Mouse (Mus musculus): Measurements from ENCODE around the gene 1700023F06Rik. TPM values are rescaled to one million over a fixed set of nuclear protein-coding genes. Genes with fewer than 3 reads are reported as not detected.

The 1700023F06Rik gene
- polyA plus RNA-seq, 1 experiment from 2014 or later: 0.57 TPM

DNA sequence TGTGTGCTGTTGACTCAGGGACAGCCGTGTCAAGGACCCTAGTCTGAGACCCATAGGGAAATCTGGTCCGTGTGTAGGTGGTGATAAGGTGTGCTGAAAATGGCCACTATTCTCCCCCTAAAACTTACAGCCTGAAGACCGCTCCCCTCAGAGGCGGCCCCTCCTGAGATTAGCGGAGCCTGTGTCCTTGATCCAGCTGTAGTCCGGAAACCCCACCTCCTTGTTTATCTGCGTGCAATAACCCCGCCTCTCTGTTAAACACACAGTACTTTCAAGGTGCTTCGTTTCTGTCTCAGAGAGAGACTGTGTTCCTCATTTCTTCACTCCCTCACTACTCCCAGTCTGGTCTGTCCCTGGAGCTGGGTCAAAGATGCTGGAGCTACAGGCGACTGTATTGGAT, 44.0 kb downstream of the 1700023F06Rik start:
- WGBS: 18% methylated on average over 10 of the region's 10 CpGs
- H3K4me2 ChIP-seq (ENCODE audit: low read depth, low read length): no peak overlapping the region
- no peak for ATAC-seq

DNA sequence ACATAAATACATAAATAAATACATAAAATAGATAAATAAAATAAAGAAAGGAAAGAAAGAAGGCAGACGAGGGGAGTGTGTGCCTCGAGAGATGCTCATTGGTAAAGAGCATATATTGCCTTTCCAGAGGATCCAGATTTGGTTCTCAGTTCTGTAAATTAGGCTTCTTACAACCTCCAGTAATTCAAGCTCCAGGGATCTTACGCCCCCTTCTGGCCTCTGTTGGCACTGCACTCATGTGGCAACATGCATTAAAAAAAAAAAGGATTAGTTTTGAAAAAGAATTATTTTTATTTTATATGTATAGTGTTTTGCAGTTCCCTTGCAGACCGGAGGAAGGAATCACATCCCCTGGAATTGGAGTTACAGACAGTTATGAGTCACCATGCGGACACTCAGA, 46.2 kb downstream of the 1700023F06Rik start:
- H3K4me2 ChIP-seq (ENCODE audit: low read depth, low read length): no peak overlapping the region
- H3K27ac ChIP-seq (ENCODE audit: low read length): no peak overlapping the region
- H3K4me1 ChIP-seq (ENCODE audit: control insufficient read depth, insufficient read depth, low read length): peaks cover 9% of the 10 kb centered on the region
- no peak overlapping the region for H3K9ac ChIP-seq (ENCODE audit: low read depth, low read length)
- no peak for ATAC-seq
- WGBS: 89% methylated on average over 5 of the region's 5 CpGs
- H3K4me3 ChIP-seq (ENCODE audit: low read length): no peak overlapping the region
- no peaks in the 10 kb centered on the region for H3K36me3 ChIP-seq (ENCODE audit: control insufficient read depth, insufficient read depth, low read length)
- no peaks in the 10 kb centered on the region for H3K27me3 ChIP-seq (replicated peaks; ENCODE audit: control insufficient read depth, insufficient read depth, low read length)
- no peaks in the 10 kb centered on the region for H3K9me3 ChIP-seq (ENCODE audit: control insufficient read depth, low read length)

More for the DNA sequence above, 44.0 kb downstream of the 1700023F06Rik start:
- Histone ChIP-seq H3K9me3 (ENCODE audit: control insufficient read depth, low read length) (no peaks in the 10 kb centered on the region), H3K4me3 (ENCODE audit: low read length) (no peak overlapping the region), H3K4me1 (ENCODE audit: control insufficient read depth, insufficient read depth, low read length) (peaks cover 7% of the 10 kb centered on the region; the same call in 1 of the 2 replicates), H3K9ac (ENCODE audit: low read depth, low read length) (no peak overlapping the region), H3K27me3 (replicated peaks; ENCODE audit: control insufficient read depth, insufficient read depth, low read length) (no peaks in the 10 kb centered on the region), H3K27ac (ENCODE audit: low read length) (no peak overlapping the region), H3K36me3 (ENCODE audit: control insufficient read depth, insufficient read depth, low read length) (no peaks in the 10 kb centered on the region)

DNA sequence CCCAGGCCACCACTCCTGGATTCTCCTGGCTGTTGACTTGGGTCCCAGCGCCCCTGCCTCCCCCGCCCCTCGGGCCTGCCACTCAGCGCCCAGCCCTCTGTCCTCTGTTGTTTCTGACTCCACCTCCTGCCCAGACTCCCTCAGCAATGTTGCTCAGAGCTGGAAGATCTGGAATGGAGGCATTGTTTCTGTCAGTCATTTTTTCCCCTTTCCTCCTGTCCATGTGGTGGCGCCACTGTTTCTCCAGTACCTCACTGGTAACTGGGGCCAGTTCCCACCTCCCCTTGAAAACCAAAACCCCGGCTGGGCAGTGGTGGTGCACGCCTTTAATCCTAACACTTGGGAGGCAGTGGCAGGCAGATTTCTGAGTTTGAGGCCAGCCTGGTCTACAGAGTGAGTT, 46.9 kb downstream of the 1700023F06Rik start:
- no peak overlapping the region for H3K4me2 ChIP-seq (ENCODE audit: low read depth, low read length)
- H3K4me1 ChIP-seq (ENCODE audit: control insufficient read depth, insufficient read depth, low read length): peaks cover 9% of the 10 kb centered on the region
- no peak overlapping the region for H3K9ac ChIP-seq (ENCODE audit: low read depth, low read length)
- no peaks in the 10 kb centered on the region for H3K9me3 ChIP-seq (ENCODE audit: control insufficient read depth, low read length)
- ATAC-seq: no peak
- no peaks in the 10 kb centered on the region for H3K27me3 ChIP-seq (replicated peaks; ENCODE audit: control insufficient read depth, insufficient read depth, low read length)
- no peak overlapping the region for H3K4me3 ChIP-seq (ENCODE audit: low read length)
- WGBS: 79% methylated on average over 7 of the region's 7 CpGs
- H3K27ac ChIP-seq (ENCODE audit: low read length): no peak overlapping the region
- H3K36me3 ChIP-seq (ENCODE audit: control insufficient read depth, insufficient read depth, low read length): no peaks in the 10 kb centered on the region

DNA sequence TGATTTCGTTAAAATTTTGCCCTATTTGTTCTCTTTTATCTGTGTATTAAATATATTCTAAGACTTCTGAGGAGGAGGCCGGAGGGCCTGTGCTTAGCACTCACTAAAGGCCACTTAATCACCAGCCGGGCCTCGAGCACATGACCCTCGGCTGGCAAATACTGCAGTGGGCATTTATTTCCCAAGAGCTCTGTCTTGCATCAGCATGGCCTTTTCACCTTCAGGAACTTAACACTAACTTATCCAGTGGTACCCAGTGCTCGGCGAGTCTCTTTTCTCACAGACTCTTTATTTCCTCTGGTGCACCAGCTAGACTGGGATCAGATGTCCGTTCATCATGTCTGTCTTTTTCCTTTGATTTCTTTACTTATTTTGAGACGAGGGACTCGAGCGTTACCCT, 47.6 kb downstream of the 1700023F06Rik start:
- no peaks in the 10 kb centered on the region for H3K36me3 ChIP-seq (ENCODE audit: control insufficient read depth, insufficient read depth, low read length)
- H3K9ac ChIP-seq (ENCODE audit: low read depth, low read length): no peak overlapping the region
- H3K4me2 ChIP-seq (ENCODE audit: low read depth, low read length): no peak overlapping the region
- H3K4me1 ChIP-seq (ENCODE audit: control insufficient read depth, insufficient read depth, low read length): peaks cover 9% of the 10 kb centered on the region
- H3K27me3 ChIP-seq (replicated peaks; ENCODE audit: control insufficient read depth, insufficient read depth, low read length): no peaks in the 10 kb centered on the region
- no peak overlapping the region for H3K4me3 ChIP-seq (ENCODE audit: low read length)
- H3K27ac ChIP-seq (ENCODE audit: low read length): no peak overlapping the region
- ATAC-seq: no peak
- WGBS: 84% methylated on average over 11 of the region's 11 CpGs
- H3K9me3 ChIP-seq (ENCODE audit: control insufficient read depth, low read length): no peaks in the 10 kb centered on the region

DNA sequence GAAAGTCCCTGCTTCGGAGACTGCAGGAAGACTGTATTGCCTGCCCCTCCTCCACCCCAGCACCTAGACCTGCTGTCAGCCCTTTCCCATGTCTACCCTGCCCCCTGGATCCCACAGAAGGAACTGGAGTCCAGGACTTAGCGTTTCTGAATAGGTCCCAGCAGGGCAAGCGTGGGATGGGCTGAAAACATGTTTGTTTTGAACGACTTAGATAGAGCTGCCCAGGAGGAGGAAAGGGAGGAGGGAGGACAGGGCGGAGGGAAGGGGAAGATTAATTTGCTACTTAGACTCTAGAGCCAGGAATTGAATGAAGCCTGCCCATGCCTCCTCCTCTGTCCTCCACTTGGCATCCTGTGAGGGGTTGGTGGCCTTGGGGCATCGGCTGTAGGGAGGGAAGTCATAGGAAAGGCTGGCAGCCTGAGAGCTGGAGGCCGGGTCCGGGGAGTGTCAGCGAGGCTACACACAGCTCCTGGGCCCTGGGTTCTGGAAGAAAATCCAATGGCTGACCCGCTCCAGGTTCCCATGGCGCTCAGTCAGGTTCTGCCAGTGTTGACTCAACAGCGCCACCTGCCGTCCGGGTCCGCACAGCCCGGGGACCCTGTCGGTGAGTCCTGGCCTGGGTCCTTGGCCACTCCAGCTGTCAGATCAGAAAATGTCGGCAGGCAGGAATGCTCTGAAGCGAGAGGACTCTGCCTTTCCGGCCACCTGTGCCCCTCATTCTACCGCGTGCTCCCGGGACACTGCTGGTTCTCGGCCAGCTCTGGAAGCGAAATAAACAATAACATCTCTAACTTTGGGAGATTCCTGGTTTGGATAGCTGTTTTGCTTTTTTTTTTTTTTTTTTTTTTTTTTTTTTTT, 49.5 kb downstream of the 1700023F06Rik start:
- peak overlapping the region; percentile 74 for H3K4me2 ChIP-seq (ENCODE audit: low read depth, low read length)
- H3K27me3 ChIP-seq (replicated peaks; ENCODE audit: control insufficient read depth, insufficient read depth, low read length): no peaks in the 10 kb centered on the region
- peak; percentile 97 for ATAC-seq
- peak overlapping the region; percentile 38; the same call in 1 of the 2 replicates for H3K9ac ChIP-seq (ENCODE audit: low read depth, low read length)
- no peaks in the 10 kb centered on the region for H3K36me3 ChIP-seq (ENCODE audit: control insufficient read depth, insufficient read depth, low read length)
- H3K4me1 ChIP-seq (ENCODE audit: control insufficient read depth, insufficient read depth, low read length): peaks cover 5% of the 10 kb centered on the region
- 2% methylated on average over 25 of the region's 25 CpGs for WGBS
- no peaks in the 10 kb centered on the region for H3K9me3 ChIP-seq (ENCODE audit: control insufficient read depth, low read length)
- H3K4me3 ChIP-seq (ENCODE audit: low read length): peak overlapping the region; percentile 43
- H3K27ac ChIP-seq (ENCODE audit: low read length): peak overlapping the region; percentile 17; the same call in 1 of the 2 replicates

DNA sequence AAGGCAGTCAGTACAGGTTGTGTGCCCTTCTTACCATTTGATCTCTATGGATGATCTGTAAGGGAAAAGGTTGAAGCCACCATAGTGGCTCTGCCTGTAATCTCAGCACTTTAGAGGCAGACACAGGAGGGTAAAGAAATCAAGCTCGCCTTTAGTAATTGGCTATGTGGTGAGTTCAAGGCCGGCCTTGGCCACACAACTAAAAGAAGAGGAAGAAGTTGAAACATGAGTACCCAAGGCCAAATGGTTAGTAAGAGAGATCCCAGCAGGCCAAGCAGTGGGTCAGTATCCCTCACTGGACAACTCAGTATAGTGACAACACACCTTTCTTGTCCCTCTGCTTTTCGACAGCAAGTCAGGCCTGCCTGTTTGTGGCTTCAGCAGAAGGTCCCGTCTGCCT, 58.6 kb downstream of the 1700023F06Rik start:
- H3K27ac ChIP-seq (ENCODE audit: low read length): no peak overlapping the region

More for the DNA sequence above, 58.6 kb downstream of the 1700023F06Rik start:
- Histone ChIP-seq H3K9ac (ENCODE audit: low read depth, low read length) (no peak overlapping the region), H3K36me3 (ENCODE audit: control insufficient read depth, insufficient read depth, low read length) (no peaks in the 10 kb centered on the region), H3K4me3 (ENCODE audit: low read length) (no peak overlapping the region), H3K9me3 (ENCODE audit: control insufficient read depth, low read length) (no peaks in the 10 kb centered on the region), H3K4me2 (ENCODE audit: low read depth, low read length) (no peak overlapping the region), H3K4me1 (ENCODE audit: control insufficient read depth, insufficient read depth, low read length) (peaks cover 12% of the 10 kb centered on the region), H3K27me3 (replicated peaks; ENCODE audit: control insufficient read depth, insufficient read depth, low read length) (no peaks in the 10 kb centered on the region)
- WGBS: 94% methylated on average over 4 of the region's 4 CpGs
- ATAC-seq: no peak

Other genes starting within 250 kb of the 1700023F06Rik start
- gene Nmt1, start 180.4 kb downstream of the 1700023F06Rik start, polyA plus RNA-seq (2015; fragmentation: Nextera tagmentation; extraction: Ambion mirVana): 55.9 and 59.6 TPM in 2 replicates
- gene Dcakd, start 180.2 kb downstream of the 1700023F06Rik start, polyA plus RNA-seq (2015; fragmentation: Nextera tagmentation; extraction: Ambion mirVana): 91.5 and 92.7 TPM in 2 replicates
- gene Plcd3, start 106.9 kb downstream of the 1700023F06Rik start, polyA plus RNA-seq (2015; fragmentation: Nextera tagmentation; extraction: Ambion mirVana): 2.1 and 2.3 TPM in 2 replicates
- 30.4 and 32.5 TPM in 2 replicates for gene Acbd4, start 106.9 kb downstream of the 1700023F06Rik start, polyA plus RNA-seq (2015; fragmentation: Nextera tagmentation; extraction: Ambion mirVana)
- gene Hexim1, start 92.3 kb downstream of the 1700023F06Rik start, polyA plus RNA-seq (2015; fragmentation: Nextera tagmentation; extraction: Ambion mirVana): 4.2 and 4.6 TPM in 2 replicates
- 5.8 TPM in 2 replicates for gene Hexim2, start 76.1 kb downstream of the 1700023F06Rik start, polyA plus RNA-seq (2015; fragmentation: Nextera tagmentation; extraction: Ambion mirVana)
- gene Fmnl1, start 37.5 kb downstream of the 1700023F06Rik start, polyA plus RNA-seq (2015; fragmentation: Nextera tagmentation; extraction: Ambion mirVana): 2.2 and 2.3 TPM in 2 replicates
- gene Spata32, start 9.9 kb upstream of the 1700023F06Rik start, polyA plus RNA-seq (2015; fragmentation: Nextera tagmentation; extraction: Ambion mirVana): not detected in 2 replicates
- gene Map3k14, start 58.9 kb upstream of the 1700023F06Rik start, polyA plus RNA-seq (2015; fragmentation: Nextera tagmentation; extraction: Ambion mirVana): 3.1 TPM in 2 replicates
- gene Arhgap27, start 155.1 kb upstream of the 1700023F06Rik start, polyA plus RNA-seq (2015; fragmentation: Nextera tagmentation; extraction: Ambion mirVana): 40.2 and 42.3 TPM in 2 replicates
- gene Plekhm1, start 204.1 kb upstream of the 1700023F06Rik start, polyA plus RNA-seq (2015; fragmentation: Nextera tagmentation; extraction: Ambion mirVana): 6.1 and 7.0 TPM in 2 replicates

Measured in intestine, embryonic 16.5 days (tissue).